Mouse (Mus musculus): ENCODE measurements at regions not wholly inside any gene's neighbourhood (a gene's known extent, or its start where the extent isn't known, plus 50 kb on each side); places are given as distances from the start of the nearest gene placed in this dataset.

- no peak for DNase-seq
Measured at GRCm38 (mm10) chr14:61696886-61697554, 89.8 kb downstream of the Kcnrg start.

DNA sequence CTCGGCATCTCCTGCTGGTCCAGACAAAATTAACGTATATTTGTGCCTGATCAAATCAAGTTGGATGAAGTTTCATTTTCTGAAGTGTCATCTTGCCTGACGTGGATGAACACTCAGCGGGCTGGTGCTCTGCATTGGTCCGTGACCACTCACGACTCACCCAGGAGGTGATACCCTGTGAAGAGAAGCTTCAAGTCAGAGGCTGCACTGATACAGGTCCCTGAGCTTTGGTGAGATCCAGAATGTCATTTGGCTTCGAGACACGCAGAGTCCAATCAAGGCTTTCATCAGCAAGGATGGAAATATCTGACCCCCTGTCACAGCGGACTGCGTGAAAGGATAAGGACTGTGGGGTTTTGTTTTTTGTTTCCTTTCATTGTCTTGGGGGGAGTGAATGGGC lies 90.4 kb downstream of the Kcnrg start:
- no peak for DNase-seq

GRCm38 (mm10) chr14:61698358-61699055 lies 91.2 kb downstream of the Kcnrg start:
- no peak for DNase-seq

DNA sequence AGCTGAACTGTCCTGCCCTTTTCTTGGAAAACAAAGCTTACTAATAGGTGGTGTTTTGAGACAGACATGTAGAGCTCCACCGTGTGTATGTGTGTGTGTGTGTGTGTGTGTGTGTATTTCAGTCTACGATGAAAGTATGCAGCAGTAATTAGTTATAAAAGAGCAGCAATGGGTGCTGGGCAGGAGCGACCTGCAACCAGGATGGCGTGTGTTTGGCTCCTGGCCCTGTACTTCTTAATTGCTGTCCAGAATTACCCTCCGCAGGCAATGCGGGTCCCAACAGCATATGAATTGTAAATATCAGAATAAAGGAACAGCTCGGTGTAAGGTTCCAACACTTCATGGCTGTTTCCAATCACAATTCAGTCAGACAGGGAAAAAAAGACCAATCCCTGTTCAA lies 92.4 kb downstream of the Kcnrg start:
- no peak for DNase-seq

- no peak for DNase-seq
Measured at GRCm38 (mm10) chr14:61701131-61701530, 93.9 kb downstream of the Kcnrg start.

DNA sequence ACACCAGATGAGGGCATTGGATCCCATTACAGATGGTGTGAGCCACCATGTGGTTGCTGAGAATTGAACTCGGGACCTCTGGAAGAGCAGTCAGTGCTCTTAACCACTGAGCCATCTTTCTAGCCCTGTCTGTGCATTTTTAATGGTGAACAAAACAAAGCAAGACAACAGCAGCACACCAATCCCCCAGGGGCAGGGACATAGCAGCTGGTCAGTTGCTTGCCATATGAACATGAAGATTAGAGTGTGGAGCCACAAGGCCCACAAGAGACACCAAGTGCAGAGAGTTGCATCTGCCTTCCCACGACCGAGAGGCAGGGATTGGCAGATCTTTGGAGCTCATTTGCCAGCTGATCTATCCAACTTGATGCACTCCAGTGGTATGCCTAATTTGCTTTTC lies 96.7 kb downstream of the Kcnrg start:
- DNase-seq, result no peak

DNA sequence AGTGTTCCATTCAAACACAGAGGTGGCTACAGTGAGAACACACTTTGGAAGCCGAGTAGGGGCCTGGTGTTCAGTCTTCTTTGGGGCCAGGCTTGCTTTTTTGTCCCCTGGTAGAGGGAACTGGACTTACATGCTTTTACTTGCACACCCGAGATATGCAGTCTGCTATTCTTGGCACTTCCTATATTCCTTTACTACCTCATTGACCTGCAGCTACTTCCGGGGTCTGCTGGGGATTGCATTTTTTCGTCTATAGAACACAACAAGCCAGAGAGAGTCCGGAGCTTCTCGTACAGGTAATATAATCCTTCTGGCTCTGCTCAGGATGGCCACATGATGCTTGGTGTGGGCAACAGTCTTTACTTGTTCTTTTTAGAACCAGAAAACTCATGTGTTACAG lies 99.7 kb downstream of the Kcnrg start:
- DNase-seq, result no peak

DNA sequence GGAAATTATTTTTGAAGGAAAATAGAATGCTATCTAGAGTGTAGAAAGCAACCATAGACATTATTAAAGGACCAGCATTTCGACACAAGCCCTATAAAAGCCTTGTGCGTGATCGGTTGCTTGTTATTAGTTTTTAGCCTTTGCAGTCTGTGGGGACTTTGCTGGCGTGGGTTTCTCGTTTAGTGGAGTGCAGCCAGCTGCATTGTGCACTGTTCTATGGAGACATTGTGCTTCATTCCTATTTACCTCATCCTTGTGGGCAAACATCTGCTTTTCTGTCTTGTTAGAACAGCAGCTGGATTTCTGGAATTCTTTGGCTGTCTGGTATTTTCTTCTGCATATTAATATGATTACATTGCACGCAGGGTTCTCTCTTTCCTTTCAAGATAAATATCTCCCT lies 101.1 kb downstream of the Kcnrg start:
- peak; percentile 55 for DNase-seq

DNA sequence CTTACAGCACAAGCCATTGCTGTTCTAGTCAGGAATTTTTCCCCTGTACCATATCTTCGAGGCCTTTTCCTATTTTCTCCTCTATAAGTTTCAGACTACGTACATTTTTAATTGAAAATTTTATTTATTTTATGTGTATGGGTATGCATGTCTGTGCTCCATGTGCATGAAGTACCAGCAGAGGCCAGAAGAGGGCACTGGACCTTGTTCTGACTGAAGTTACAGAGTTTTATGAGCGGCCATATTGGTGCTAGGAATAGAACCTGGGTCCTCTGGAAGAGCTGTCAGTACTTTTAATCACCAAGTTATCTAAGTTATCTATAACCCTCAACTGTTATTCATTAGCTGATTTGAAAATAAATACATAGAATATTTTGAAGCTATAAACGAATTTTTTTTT lies 108.5 kb downstream of the Kcnrg start:
- DNase-seq, result no peak

GRCm38 (mm10) chr14:61718392-61719124 lies 111.3 kb downstream of the Kcnrg start:
- no peak for DNase-seq

- DNase-seq, result no peak
Measured at GRCm38 (mm10) chr14:61721302-61721701, 114.0 kb downstream of the Kcnrg start.

- DNase-seq, result peak; percentile 22
Measured at GRCm38 (mm10) chr14:61724942-61725341, 117.7 kb downstream of the Kcnrg start.

DNA sequence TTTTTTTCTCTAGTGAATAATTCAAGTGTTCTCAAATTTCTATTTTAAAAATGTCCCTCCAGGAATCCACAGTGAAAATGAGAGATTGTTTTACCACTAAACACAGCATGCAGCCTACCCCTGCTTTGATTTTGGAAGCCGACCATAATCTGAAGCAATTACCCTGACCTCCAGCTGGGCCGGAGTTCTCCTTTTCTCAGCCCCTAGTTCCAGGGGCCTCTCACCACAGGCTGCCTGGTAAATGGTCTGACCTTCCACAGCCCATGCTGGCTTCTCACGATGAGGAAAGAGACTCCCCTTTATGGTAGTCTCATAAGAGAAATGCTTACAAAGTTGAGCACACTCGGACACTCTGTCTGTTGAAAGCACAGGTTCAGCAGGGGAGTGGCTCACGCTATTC lies 121.3 kb downstream of the Kcnrg start:
- no peak for DNase-seq

DNA sequence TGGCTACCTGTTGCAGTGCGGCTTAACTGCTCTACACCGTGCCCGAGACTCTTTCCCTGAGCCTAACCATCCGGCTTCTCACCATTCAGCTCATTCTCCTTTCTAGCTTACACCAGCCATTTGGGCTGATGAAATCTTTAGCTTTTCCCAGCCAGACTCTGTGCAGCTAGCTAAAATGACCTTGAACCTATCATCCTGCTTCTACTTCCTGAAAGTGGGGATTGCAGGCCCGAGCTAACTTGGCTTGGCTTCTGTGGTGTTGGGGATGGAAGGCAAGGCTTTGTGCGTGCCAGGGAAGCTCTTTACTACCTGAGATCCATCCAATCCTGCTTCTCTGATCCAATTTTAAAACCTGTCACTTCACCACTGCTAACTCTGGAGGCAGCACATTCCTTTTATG lies 128.3 kb downstream of the Kcnrg start:
- DNase-seq, result no peak

GRCm38 (mm10) chr14:61736384-61737322 lies 129.4 kb downstream of the Kcnrg start:
- no peak for DNase-seq

- no peak for DNase-seq
Measured at GRCm38 (mm10) chr14:61737504-61738040, 130.3 kb downstream of the Kcnrg start.

DNA sequence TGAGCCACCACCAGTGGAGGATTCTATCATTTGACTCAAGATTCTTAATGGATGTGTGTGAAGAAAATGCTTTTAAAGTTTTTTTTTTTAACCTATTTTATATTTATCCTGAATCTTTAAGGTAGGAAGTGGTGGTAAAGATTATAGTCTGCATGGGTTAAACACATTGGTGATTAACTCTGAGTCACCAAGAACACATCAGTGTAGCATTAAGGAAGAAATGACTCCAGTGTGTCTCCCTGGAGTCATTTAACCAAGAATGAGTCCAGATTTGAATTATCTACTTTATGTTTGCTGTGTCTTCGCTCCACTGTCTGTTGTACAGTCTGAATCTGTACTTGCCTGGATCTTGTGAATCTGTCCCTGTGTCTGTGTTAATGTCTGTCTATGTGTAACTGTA lies 132.2 kb downstream of the Kcnrg start:
- DNase-seq, result no peak

- no peak for DNase-seq
Measured at GRCm38 (mm10) chr14:61743855-61744408, 136.7 kb downstream of the Kcnrg start.

DNA sequence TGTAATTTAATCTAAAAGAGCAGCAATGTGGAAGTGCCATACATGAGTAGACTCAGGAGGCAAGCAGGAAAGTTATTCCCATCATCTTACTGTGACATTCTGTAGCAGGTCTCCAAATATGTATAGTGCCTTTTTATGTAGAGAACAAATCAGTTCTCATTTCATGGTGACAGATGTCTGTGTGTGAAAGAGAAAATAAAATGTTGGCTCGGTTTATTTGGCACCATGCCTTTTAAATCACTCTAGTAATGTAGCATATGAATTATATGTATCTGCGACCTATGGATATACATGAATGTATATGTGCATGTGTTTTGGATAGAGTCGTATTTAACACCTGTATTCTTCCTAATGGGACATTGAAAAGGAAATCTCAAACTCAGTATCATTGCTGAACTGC lies 146.2 kb downstream of the Kcnrg start:
- no peak for DNase-seq

DNA sequence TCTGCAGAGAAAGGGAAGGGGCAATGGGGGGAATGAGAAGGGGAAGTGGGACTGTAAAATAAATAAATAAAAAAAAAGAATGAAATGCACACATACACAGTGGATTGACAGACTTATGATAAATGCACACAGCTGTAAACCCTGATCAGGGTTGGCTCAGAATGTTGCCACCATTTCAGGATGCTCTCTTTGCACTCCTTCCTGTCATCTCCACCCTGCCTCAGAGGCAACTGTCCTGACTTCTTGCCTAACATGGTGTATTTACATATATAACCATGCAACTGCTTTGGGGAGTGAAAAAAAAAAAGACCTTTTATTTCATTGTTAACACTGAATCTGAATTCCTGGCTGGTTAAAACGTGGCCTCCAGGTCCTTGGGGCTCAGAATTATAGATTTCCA lies 149.4 kb downstream of the Kcnrg start:
- DNase-seq, result no peak

DNA sequence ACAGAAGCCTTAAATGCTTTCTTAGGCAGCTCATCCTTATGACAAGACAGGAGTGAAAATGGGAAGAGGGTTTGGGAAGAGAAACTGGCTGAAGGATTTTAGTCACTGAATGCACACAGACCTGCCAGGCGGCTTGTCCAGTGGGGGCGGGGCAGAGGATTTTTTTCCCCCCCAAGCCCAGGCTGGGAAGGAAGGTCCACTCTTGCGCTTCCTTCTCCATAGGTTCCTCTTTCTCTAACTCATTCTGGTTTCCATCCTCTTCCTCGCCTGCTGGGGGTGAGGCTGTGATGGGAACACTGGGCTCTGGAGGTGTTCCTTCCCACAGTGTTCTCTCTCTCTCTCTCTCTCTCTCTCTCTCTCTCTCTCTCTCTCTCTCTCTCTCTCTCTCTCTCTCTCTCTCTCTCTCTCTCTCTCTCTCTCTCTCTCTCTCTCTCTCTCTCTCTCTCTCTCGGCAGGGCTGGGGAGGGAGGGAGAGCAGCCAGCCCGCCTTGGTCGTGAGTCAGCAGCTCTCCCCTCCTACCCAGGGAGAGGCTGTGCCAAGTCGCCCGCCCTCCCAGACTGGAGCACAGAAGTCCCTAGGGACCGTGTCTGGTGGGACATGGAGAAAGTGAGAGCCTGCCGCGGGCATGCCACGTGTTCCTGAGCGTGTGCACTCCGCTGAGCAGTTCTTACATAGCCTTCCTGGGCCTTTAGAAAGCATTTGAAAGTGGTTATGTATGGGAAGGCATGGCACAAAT lies 150.0 kb downstream of the Kcnrg start:
- DNase-seq, result peak; percentile 85

DNA sequence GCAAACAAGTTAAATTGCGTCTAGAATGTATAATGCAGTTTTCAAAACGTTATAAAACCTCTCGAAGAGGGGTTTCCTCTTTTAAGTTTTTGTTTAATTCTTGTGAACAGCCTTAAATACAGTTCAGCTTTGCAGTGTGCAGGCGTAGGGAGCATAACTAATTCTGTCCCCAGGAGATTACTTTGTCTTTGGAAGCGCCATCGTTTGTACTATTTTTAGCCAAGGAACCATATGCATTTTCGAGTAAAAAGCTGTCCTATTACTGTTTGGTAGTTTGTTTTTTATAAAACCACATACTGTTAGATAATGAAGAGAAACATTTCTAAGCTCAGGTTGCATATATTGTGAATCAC lies 150.5 kb downstream of the Kcnrg start:
- DNase-seq, result no peak
